Mouse (Mus musculus) heart, postnatal 0 days (tissue): ENCODE data around the gene Bace2. TPM values are rescaled to one million over a fixed set of nuclear protein-coding genes. Genes with fewer than 3 reads are reported as not detected.
A peak's percentile ranks its signal among the peaks of the same experiment; 100 is the strongest.

Source experiments
- ATAC-seq: fragments of 200-750 bp; cut with Nextera tagmentation; 2 replicates; pipeline ENCODE4 v1.8.0; 2017; ENCODE audit warnings: low read depth, moderate number of reproducible peaks, moderate library complexity; ENCODE audit not compliant: insufficient read depth
- DNase-seq: peaks from one replicate; pipeline ENCODE4 v3.0.0-alpha.2; 2016; ENCODE audit warnings: low spot score
- H3K27ac ChIP-seq: fragments of 300-500 bp; sonication (generic); 2 replicates; pipeline ENCODE4 v1.5.1; 2014; ENCODE audit warnings: low read depth, mild to moderate bottlenecking
- H3K27me3 ChIP-seq: fragments of 300-500 bp; sonication (generic); 2 replicates; pipeline ENCODE4 v1.6.1; 2014; ENCODE audit warnings: low read length, mixed read lengths; ENCODE audit not compliant: control insufficient read depth, insufficient read depth
- H3K36me3 ChIP-seq: fragments of 300-500 bp; sonication (generic); replicated peaks from 2 replicates; pipeline ENCODE4 v1.6.1; 2014; ENCODE audit warnings: low read length, mixed read lengths; ENCODE audit not compliant: control insufficient read depth, insufficient read depth
- H3K4me1 ChIP-seq: fragments of 300-500 bp; sonication (generic); 2 replicates; pipeline ENCODE4 v1.6.1; 2014; ENCODE audit warnings: antibody characterized with exemption; ENCODE audit not compliant: control insufficient read depth, insufficient read depth
- H3K4me2 ChIP-seq: fragments of 300-500 bp; sonication (generic); 2 replicates; pipeline ENCODE4 v1.6.1; 2014; ENCODE audit warnings: low read depth, mild to moderate bottlenecking, low read length, moderate library complexity
- H3K4me3 ChIP-seq: fragments of 300-500 bp; sonication (generic); 2 replicates; pipeline ENCODE4 v1.5.1; 2014; ENCODE audit warnings: low read depth, low read length
- H3K9ac ChIP-seq: fragments of 300-500 bp; sonication (generic); replicated peaks from 2 replicates; pipeline ENCODE4 v1.6.1; 2014; ENCODE audit warnings: low read depth, low read length, mixed read lengths
- H3K9me3 ChIP-seq: fragments of 300-500 bp; sonication (generic); replicated peaks from 2 replicates; pipeline ENCODE4 v1.6.1; 2016; ENCODE audit warnings: low read length; ENCODE audit not compliant: control insufficient read depth
- CTCF ChIP-seq: IDR thresholded peaks from 2 replicates; pipeline ENCODE4 v1.5.1; 2016; ENCODE audit warnings: antibody characterized with exemption, control low read depth, low read depth
- EP300 ChIP-seq: IDR thresholded peaks from 2 replicates; pipeline ENCODE4 v1.6.1; 2016; ENCODE audit warnings: antibody characterized with exemption, low read depth
- WGBS: fragments of 180-500 bp; shearing (Covaris S2); extraction: QIAGEN DNeasy Blood & Tissue Kit; methylation state at CpG from one replicate; pipeline ENCODE4 v1.1.7; 2014; 5-methylcytosine and 5-hydroxymethylcytosine counted together
- polyA plus RNA-seq: library from polyadenylated mRNA; unstranded; fragments of >200 nt; fragmentation: Nextera tagmentation; extraction: Ambion mirVana; gene quantifications from 2 replicates; pipeline ENCODE4 v1.2.1, GENCODE M21; 2015
- total RNA-seq: library from RNA; depleted of rRNA; stranded (reverse); fragments of >200 nt; gene quantifications from 2 replicates; pipeline ENCODE4 v1.2.3, GENCODE M21; 2014; ENCODE audit warnings: low replicate concordance

Bace2 gene
- total and polyA plus RNA-seq, 2 experiments from 2014 or later = 15.3 to 45.7 TPM

DNA sequence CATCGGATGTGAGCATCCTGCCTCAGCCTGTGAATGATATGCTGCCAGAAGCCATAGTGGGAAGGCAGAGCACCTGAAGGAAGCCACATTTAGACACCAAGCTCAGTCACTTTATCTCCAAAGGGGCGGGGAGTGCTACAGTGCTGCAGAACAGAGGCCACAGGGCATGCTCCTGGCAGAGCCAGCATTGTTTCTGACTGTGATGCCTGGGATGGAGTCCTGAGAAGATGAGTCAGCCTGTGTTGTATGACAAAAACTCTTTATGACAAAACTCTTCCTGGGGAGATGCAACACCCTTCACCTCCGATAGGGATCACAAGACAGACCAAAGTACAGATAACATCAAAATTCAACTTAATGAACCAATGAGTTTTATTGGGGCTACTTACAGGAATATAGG is 35.0 kb upstream of the Bace2 start:
- no peaks in the 10 kb centered on the region for H3K27me3 ChIP-seq
- no peak overlapping the region for H3K4me3 ChIP-seq
- no peak overlapping the region for H3K27ac ChIP-seq
- H3K9ac ChIP-seq = no peak overlapping the region
- H3K4me2 ChIP-seq = no peak overlapping the region
- no peaks in the 10 kb centered on the region for H3K4me1 ChIP-seq
- no peak for TF ChIP-seq EP300
- no peak for ATAC-seq
- WGBS = 49% methylated on average over 3 of the region's 3 CpGs
- no peaks in the 10 kb centered on the region for H3K9me3 ChIP-seq
- H3K36me3 ChIP-seq = no peaks in the 10 kb centered on the region
- DNase-seq = no peak

DNA sequence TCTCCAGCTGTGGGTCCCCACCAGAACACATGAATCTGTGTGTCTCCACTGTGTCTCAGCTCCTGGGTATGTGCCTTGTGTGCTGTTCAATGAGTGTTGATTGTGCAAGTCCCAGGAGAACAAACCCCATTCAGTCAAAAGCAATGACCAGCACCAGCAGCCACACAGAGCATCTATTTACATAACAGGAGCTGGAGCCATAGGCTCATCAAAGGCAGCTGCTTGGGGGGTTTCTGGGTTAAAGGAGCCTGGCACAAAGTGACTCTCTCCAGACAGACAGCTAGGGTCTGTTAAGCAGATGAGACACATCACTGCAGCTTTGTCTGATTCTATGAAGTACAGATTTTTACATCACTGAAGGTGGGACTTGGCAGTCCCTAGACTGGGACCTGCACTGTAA is 33.9 kb upstream of the Bace2 start:
- H3K27ac ChIP-seq = no peak overlapping the region
- no peak for DNase-seq
- H3K27me3 ChIP-seq = no peaks in the 10 kb centered on the region
- no peaks in the 10 kb centered on the region for H3K9me3 ChIP-seq
- H3K9ac ChIP-seq = no peak overlapping the region
- H3K36me3 ChIP-seq = no peaks in the 10 kb centered on the region
- no peak overlapping the region for H3K4me3 ChIP-seq
- H3K4me2 ChIP-seq = no peak overlapping the region
- TF ChIP-seq EP300 (no peak), CTCF (no peak)
- H3K4me1 ChIP-seq = no peaks in the 10 kb centered on the region
- ATAC-seq = no peak

DNA sequence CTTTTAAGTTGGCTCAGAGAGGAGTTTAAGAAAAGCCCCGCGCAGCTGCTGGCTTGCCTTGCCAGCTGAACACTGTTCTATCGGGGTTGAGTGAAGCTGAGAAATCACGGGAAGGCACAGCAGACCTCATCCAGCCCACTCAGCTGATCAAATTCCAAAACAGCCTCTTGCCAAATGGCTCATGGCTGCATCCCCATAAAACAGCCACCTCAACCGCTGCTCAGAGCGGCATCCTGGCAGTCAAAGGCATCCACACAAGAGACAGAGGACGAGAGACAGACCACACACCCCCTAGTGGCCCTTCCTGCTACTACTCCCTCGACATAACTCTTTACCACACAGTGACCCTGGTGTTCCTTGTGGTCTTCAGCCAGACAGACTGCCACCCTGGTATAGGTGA is 30.6 kb upstream of the Bace2 start:
- WGBS = 31% methylated on average over 8 of the region's 8 CpGs
- no peaks in the 10 kb centered on the region for H3K4me1 ChIP-seq
- no peaks in the 10 kb centered on the region for H3K9me3 ChIP-seq
- H3K27ac ChIP-seq = no peak overlapping the region
- H3K9ac ChIP-seq = no peak overlapping the region
- no peaks in the 10 kb centered on the region for H3K27me3 ChIP-seq
- DNase-seq (no peak), ATAC-seq (0 out of 2 replicates have a peak, but pooled peaks have one; percentile 33)
- H3K4me2 ChIP-seq = no peak overlapping the region
- H3K4me3 ChIP-seq = no peak overlapping the region
- no peaks in the 10 kb centered on the region for H3K36me3 ChIP-seq
- TF ChIP-seq EP300 = no peak
- peak; percentile 47 for TF ChIP-seq CTCF

DNA sequence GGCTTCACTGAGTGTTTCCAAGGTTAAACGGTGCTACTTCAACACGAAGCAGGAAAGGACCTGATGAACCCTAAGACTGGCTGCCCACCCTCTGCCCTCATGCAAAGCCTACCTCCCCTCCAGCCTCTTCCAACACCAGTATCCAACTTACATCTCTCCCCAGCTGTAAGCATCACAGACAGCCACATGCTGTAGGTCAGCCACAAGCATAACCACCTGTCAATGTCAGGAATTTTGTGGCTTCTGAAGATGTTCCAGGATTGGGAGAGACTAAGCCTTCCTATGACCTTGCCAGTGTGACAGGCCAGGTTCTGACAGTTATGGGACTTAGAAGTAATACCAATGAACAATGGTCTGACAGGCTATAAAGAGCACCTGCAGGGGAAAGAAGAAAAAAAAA is 27.9 kb upstream of the Bace2 start:
- 64% methylated on average over 2 of the region's 2 CpGs for WGBS
- DNase-seq (no peak), ATAC-seq (no peak)
- Histone ChIP-seq H3K4me2 (no peak overlapping the region), H3K4me1 (no peaks in the 10 kb centered on the region), H3K27ac (no peak overlapping the region), H3K9ac (no peak overlapping the region), H3K4me3 (no peak overlapping the region), H3K27me3 (no peaks in the 10 kb centered on the region), H3K9me3 (no peaks in the 10 kb centered on the region), H3K36me3 (no peaks in the 10 kb centered on the region)
- TF ChIP-seq EP300 = no peak
- no peak for TF ChIP-seq CTCF

DNA sequence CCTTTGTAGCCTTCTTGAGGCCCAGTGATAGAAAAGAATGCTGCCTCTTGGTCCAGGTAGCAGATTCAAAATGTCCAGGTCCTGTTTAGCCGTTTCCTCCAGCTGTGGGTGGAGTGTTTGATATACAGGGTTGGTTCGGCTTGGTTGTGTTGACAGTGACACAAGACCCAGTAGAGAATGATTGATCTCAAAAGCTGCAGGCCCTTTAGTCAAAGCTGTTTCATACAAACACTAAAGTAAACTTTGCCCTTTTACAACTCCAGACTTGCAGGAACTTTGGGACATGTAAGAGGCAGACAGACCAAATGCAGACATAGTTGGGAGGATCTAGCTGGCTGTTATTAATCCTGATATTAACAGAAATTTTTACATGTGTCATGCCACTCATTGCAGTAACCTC is 3.5 kb upstream of the Bace2 start:
- no peaks in the 10 kb centered on the region for H3K36me3 ChIP-seq
- H3K4me3 ChIP-seq = no peak overlapping the region
- H3K27me3 ChIP-seq = 0 out of 2 replicates have a peak, but pooled peaks cover 3% of the 10 kb centered on the region
- peaks cover 7% of the 10 kb centered on the region; the same call in 1 of the 2 replicates for H3K4me1 ChIP-seq
- TF ChIP-seq CTCF (no peak), EP300 (no peak)
- no peak overlapping the region for H3K4me2 ChIP-seq
- WGBS = 80% methylated on average over 2 of the region's 2 CpGs
- DNase-seq = no peak
- H3K27ac ChIP-seq = no peak overlapping the region
- ATAC-seq = no peak
- no peak overlapping the region for H3K9ac ChIP-seq
- H3K9me3 ChIP-seq = no peaks in the 10 kb centered on the region

DNA sequence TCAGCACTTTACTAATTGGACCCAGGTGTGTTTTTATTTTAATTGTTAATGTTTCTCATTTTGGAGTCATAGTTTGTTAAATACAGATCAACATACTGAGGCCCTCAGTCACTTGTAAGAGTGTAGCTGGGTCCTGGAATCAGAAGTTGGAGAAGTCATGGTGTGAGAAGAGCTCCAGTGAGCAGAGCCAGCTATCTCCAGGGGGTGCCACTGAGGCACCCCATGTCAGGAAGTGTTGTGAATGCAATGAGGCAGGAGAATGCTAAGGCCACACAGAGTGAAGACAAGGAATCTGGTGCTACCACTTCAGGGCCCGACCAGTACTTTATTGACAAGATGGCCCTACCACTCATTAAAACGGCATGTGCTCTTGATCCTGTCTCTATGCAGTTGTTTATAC is 1.9 kb upstream of the Bace2 start:
- no peaks in the 10 kb centered on the region for H3K9me3 ChIP-seq
- H3K4me1 ChIP-seq = peaks cover 7% of the 10 kb centered on the region; the same call in 1 of the 2 replicates
- 0 out of 2 replicates have a peak, but pooled peaks cover 3% of the 10 kb centered on the region for H3K27me3 ChIP-seq
- no peak overlapping the region for H3K4me3 ChIP-seq
- no peak overlapping the region for H3K27ac ChIP-seq
- H3K36me3 ChIP-seq = no peaks in the 10 kb centered on the region
- H3K4me2 ChIP-seq = no peak overlapping the region
- no peak for TF ChIP-seq EP300
- no peak for TF ChIP-seq CTCF
- ATAC-seq = no peak
- no peak overlapping the region for H3K9ac ChIP-seq
- 63% methylated on average over 2 of the region's 2 CpGs for WGBS
- no peak for DNase-seq
